Mouse (Mus musculus) CH12F3 (cell line): ENCODE measurements around the gene Kat7.

Experiments used
- in situ Hi-C: fragments of 300-500 bp; cut with MboI; formaldehyde crosslinking; loops from 2 replicates; pipeline ENCODE4 v1.14.3; 2020; ENCODE audit warnings: low sequenced_read_pairs

The Kat7 gene

GRCm38 (mm10) chr11:95242653-95243052 lies 67.4 kb downstream of the Kat7 start:
- in situ Hi-C loops = no loop called here

DNA sequence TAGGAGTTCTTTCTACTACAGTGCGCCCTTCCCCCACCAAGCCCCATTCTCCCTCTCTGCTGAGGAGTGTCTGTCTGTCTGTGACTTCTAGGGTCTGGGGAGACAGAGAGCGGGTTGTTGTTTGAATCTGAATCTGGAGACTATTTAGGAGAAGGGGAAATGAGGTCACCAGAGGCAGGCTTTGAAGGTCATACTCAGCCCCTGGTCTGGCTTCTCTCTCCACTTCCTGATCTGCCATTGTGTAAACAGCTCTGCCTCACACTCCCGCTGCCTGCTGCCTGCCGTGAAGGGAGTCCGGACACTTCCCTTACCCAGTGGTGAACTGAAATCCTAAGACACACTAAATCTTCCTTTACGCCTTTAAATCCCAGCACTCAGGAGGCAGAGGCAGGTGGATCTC lies 71.6 kb downstream of the Kat7 start:
- in situ Hi-C loops = no loop called here

GRCm38 (mm10) chr11:95232329-95232696 lies 77.7 kb downstream of the Kat7 start:
- in situ Hi-C loops = loop anchor here (5.0 kb wide), 1 partner anchor 115 kb away; no protein-coding TSS in a partner anchor

- in situ Hi-C loops = loop anchor here (5.0 kb wide), 1 partner anchor 115 kb away; no protein-coding TSS in a partner anchor
These were observed 78.2 kb downstream of the Kat7 start for GRCm38 (mm10) chr11:95231688-95232328.

GRCm38 (mm10) chr11:95227467-95227866 lies 82.6 kb downstream of the Kat7 start:
- in situ Hi-C loops = no loop called here

GRCm38 (mm10) chr11:95225448-95225847 lies 84.6 kb downstream of the Kat7 start:
- in situ Hi-C loops = no loop called here
